Mouse (Mus musculus): ENCODE data around the gene Hip1. TPM values are rescaled to one million over a fixed set of nuclear protein-coding genes. Genes with fewer than 3 reads are reported as not detected.

The Hip1 gene
- total and polyA plus RNA-seq, 3 experiments: 0.23 to 0.75 TPM; not detected in 1

DNA sequence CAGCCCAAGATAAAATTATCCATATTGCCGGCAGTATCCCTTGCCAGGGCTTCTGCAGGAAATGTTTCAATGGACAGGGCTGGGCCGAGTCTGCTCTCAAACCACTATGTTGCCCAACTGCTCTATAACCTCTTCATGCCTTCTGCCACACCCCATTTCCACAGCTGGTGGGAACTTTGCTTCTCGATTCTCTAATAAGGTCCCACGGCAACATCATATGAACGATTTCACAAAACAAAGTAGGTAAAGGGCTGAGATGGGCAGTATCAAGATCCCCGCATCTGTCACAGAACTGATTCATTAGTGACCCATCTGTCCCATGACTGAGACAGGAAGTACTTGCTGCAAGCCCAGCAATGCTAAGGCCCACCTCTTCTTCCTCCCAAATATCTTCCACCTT is 76.6 kb downstream of the Hip1 start:
- TF ChIP-seq POLR2AphosphoS5 (IDR thresholded peaks at IDR 0.05; ENCODE audit: borderline replicate concordance, low read depth, low read length) (no peak), SIN3A (IDR thresholded peaks at IDR 0.05; ENCODE audit: low read length) (no peak), KAT2A (conservative IDR thresholded peaks at IDR 0.05; ENCODE audit: low read depth, low read length) (no peak), HCFC1 (IDR thresholded peaks at IDR 0.05; ENCODE audit: low read depth, low read length) (no peak), MXI1 (IDR thresholded peaks at IDR 0.05; ENCODE audit: low read depth, low read length) (no peak), CTCF (IDR thresholded peaks at IDR 0.05 in 2 of 3, conservative IDR thresholded peaks at IDR 0.05 in 1 of 3; ENCODE audit: control insufficient read depth in 1 of 3, insufficient read depth in 1 of 3, low read depth in 2 of 3, low read length in 3 of 3, poor library complexity in 1 of 3, severe bottlenecking in 1 of 3) (no peak), POLR2A (IDR thresholded peaks at IDR 0.05; ENCODE audit: control insufficient read depth in 1 of 2, insufficient read depth in 1 of 2, low read depth in 1 of 2, low read length in 2 of 2, poor library complexity in 1 of 2) (no peak), USF1 (IDR thresholded peaks at IDR 0.05; ENCODE audit: low read depth, low read length) (no peak), RCOR1 (IDR thresholded peaks at IDR 0.05; ENCODE audit: low read depth, low read length) (no peak), RAD21 (IDR thresholded peaks at IDR 0.05; ENCODE audit: low read depth, low read length) (no peak), ELF1 (IDR thresholded peaks at IDR 0.05; ENCODE audit: low read depth, low read length) (no peak), TAL1 (IDR thresholded peaks at IDR 0.05; ENCODE audit: low read length) (no peak), ETS1 (IDR thresholded peaks at IDR 0.05; ENCODE audit: low read depth, low read length) (no peak), ZC3H11A (IDR thresholded peaks at IDR 0.05; ENCODE audit: low read depth, low read length) (no peak), GATA1 (IDR thresholded peaks at IDR 0.05; ENCODE audit: low read depth, low read length) (no peak), MYC (IDR thresholded peaks at IDR 0.05; ENCODE audit: low read depth, low read length) (no peak), POLR2AphosphoS2 (IDR thresholded peaks at IDR 0.05; ENCODE audit: low read length) (no peak), TCF12 (IDR thresholded peaks at IDR 0.05; ENCODE audit: low read depth, low read length) (no peak)
- H3K27ac ChIP-seq (ENCODE audit: control insufficient read depth, low read depth, low read length): no peak overlapping the region
- no peak for DNase-seq (ENCODE audit: low read depth, low spot score)
- H3K9me3 ChIP-seq (replicated peaks; ENCODE audit: insufficient read depth, low read length): no peaks in the 10 kb centered on the region
- H3K79me2 ChIP-seq (ENCODE audit: control insufficient read depth, insufficient read depth, low read length, poor library complexity): no peaks in the 10 kb centered on the region
- H3K9ac ChIP-seq (ENCODE audit: control insufficient read depth, low read depth, low read length, poor library complexity, severe bottlenecking): no peak overlapping the region
- no peaks in the 10 kb centered on the region for H3K27me3 ChIP-seq (ENCODE audit: control insufficient read depth in 1 of 2, insufficient read depth in 2 of 2, low read length in 2 of 2)
- H3K4me1 ChIP-seq (ENCODE audit: control insufficient read depth in 1 of 2, insufficient read depth in 2 of 2, low read length in 2 of 2): no peaks in the 10 kb centered on the region
- no peak overlapping the region for H3K4me3 ChIP-seq (ENCODE audit: control insufficient read depth in 1 of 2, insufficient read depth in 1 of 2, low read depth in 2 of 2, low read length in 2 of 2)
- H3K36me3 ChIP-seq (ENCODE audit: control insufficient read depth in 1 of 2, insufficient read depth in 2 of 2, low read length in 2 of 2): no peaks in the 10 kb centered on the region

DNA sequence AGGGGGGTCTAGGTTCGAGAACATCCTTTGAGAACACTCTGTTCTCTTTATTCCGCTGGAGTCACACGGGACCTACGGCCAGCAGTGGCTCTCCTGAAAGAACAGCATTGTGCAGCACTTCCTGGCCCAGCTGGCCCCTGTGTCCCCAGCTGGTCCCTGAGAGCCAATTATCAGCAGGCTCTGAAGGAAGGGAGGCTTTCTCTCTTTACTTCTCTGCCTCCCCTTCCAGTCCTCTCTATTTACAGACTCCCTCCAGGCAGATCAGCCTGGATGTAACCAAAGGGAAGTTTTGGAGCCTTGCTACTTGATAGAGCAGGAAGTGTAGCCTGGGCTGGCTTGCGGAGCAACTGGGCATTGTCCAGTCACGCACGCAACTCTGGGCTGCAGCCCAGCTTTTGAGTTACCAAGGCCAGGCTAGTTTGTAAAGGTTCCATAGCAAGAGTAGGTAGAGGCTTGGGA is 79.1 kb downstream of the Hip1 start:
- H3K4me3 ChIP-seq (ENCODE audit: control insufficient read depth in 1 of 2, insufficient read depth in 1 of 2, low read depth in 2 of 2, low read length in 2 of 2): no peak overlapping the region
- no peaks in the 10 kb centered on the region for H3K27me3 ChIP-seq (ENCODE audit: control insufficient read depth in 1 of 2, insufficient read depth in 2 of 2, low read length in 2 of 2)
- H3K36me3 ChIP-seq (ENCODE audit: control insufficient read depth in 1 of 2, insufficient read depth in 2 of 2, low read length in 2 of 2): no peaks in the 10 kb centered on the region
- TF ChIP-seq CHD1 (IDR thresholded peaks at IDR 0.05; ENCODE audit: low read depth, low read length) (no peak), UBTF (IDR thresholded peaks at IDR 0.05; ENCODE audit: borderline replicate concordance, insufficient read depth, low read depth, low read length) (no peak), TCF12 (IDR thresholded peaks at IDR 0.05; ENCODE audit: low read depth, low read length) (no peak), TBP (IDR thresholded peaks at IDR 0.05; ENCODE audit: low read depth, low read length) (no peak), ZC3H11A (IDR thresholded peaks at IDR 0.05; ENCODE audit: low read depth, low read length) (no peak), GABPA (IDR thresholded peaks at IDR 0.05; ENCODE audit: low read depth, low read length) (no peak), POLR2A (IDR thresholded peaks at IDR 0.05; ENCODE audit: control insufficient read depth in 1 of 2, insufficient read depth in 1 of 2, low read depth in 1 of 2, low read length in 2 of 2, poor library complexity in 1 of 2) (no peak), GATA1 (IDR thresholded peaks at IDR 0.05; ENCODE audit: low read depth, low read length) (no peak), MEF2A (IDR thresholded peaks at IDR 0.05; ENCODE audit: extremely low read depth, insufficient replicate concordance, low read depth, low read length, poor library complexity, severe bottlenecking) (no peak), CTCF (IDR thresholded peaks at IDR 0.05 in 2 of 3, conservative IDR thresholded peaks at IDR 0.05 in 1 of 3; ENCODE audit: control insufficient read depth in 1 of 3, insufficient read depth in 1 of 3, low read depth in 2 of 3, low read length in 3 of 3, poor library complexity in 1 of 3, severe bottlenecking in 1 of 3) (no peak), POLR2AphosphoS5 (IDR thresholded peaks at IDR 0.05; ENCODE audit: borderline replicate concordance, low read depth, low read length) (no peak), USF2 (IDR thresholded peaks at IDR 0.05; ENCODE audit: borderline replicate concordance in 1 of 2, insufficient read depth in 1 of 2, low read depth in 1 of 2, low read length in 2 of 2) (no peak), USF1 (IDR thresholded peaks at IDR 0.05; ENCODE audit: low read depth, low read length) (no peak), MAX (IDR thresholded peaks at IDR 0.05; ENCODE audit: low read length) (no peak), RAD21 (IDR thresholded peaks at IDR 0.05; ENCODE audit: low read depth, low read length) (no peak), MYB (IDR thresholded peaks at IDR 0.05; ENCODE audit: low read depth, low read length) (no peak), RCOR1 (IDR thresholded peaks at IDR 0.05; ENCODE audit: low read depth, low read length) (no peak)
- no peak for DNase-seq (ENCODE audit: low read depth, low spot score)
- H3K9ac ChIP-seq (ENCODE audit: control insufficient read depth, low read depth, low read length, poor library complexity, severe bottlenecking): no peak overlapping the region
- H3K4me1 ChIP-seq (ENCODE audit: control insufficient read depth in 1 of 2, insufficient read depth in 2 of 2, low read length in 2 of 2): no peaks in the 10 kb centered on the region
- H3K9me3 ChIP-seq (replicated peaks; ENCODE audit: insufficient read depth, low read length): no peaks in the 10 kb centered on the region
- no peaks in the 10 kb centered on the region for H3K79me2 ChIP-seq (ENCODE audit: control insufficient read depth, insufficient read depth, low read length, poor library complexity)
- no peak overlapping the region for H3K27ac ChIP-seq (ENCODE audit: control insufficient read depth, low read depth, low read length)

Measured in MEL (cell line).